Mouse (Mus musculus): ENCODE results near the gene Fip1l1. TPM values are rescaled to one million over a fixed set of nuclear protein-coding genes. Genes with fewer than 3 reads are reported as not detected.

Fip1l1 gene
- total RNA-seq, 2 experiments from 2014 or later = 55.5 to 117 TPM

Other genes with a start within 250 kb of the Fip1l1 start
- gene Scfd2, start 3.7 kb upstream of the Fip1l1 start, total RNA-seq (2015) = 10.2 TPM in 2 replicates
- 6.2 and 7.5 TPM in 2 replicates for gene Scfd2, start 3.7 kb upstream of the Fip1l1 start, total RNA-seq (2017)
- not detected in 2 replicates for gene Lnx1, start 167.5 kb downstream of the Fip1l1 start, total RNA-seq (2015)
- gene Lnx1, start 167.5 kb downstream of the Fip1l1 start, total RNA-seq (2017) = not detected in 2 replicates